Mouse (Mus musculus) liver, embryonic 14.5 days (tissue): ENCODE measurements at regions not wholly inside any gene's neighbourhood (a gene's known extent, or its start where the extent isn't known, plus 50 kb on each side); places are given as distances from the start of the nearest gene placed in this dataset.

Experiments used
- ATAC-seq: fragments of 200-750 bp; cut with Nextera tagmentation; 2 replicates; pipeline ENCODE4 v1.8.0; 2017; ENCODE audit warnings: moderate number of reproducible peaks, mild to moderate bottlenecking, moderate library complexity; ENCODE audit not compliant: insufficient read depth
- DNase-seq, 3 experiments: peaks; one replicate each; pipeline ENCODE4 v3.0.0-alpha.2; 2012 to 2013; ENCODE audit warnings: low read depth in 3 of 3, low spot score in 3 of 3
- H3K27ac ChIP-seq: fragments of 300-500 bp; sonication (generic); 2 replicates; pipeline ENCODE4 v1.5.1; 2014; ENCODE audit warnings: moderate library complexity, mild to moderate bottlenecking, control low read depth, inconsistent platforms
- H3K27me3 ChIP-seq: fragments of 300-500 bp; sonication (generic); 2 replicates; pipeline ENCODE4 v1.6.1; 2014; ENCODE audit warnings: mild to moderate bottlenecking, low read length, moderate library complexity; ENCODE audit not compliant: control insufficient read depth, insufficient read depth
- H3K36me3 ChIP-seq: fragments of 300-500 bp; sonication (generic); replicated peaks from 2 replicates; pipeline ENCODE4 v1.6.1; 2014; ENCODE audit warnings: low read depth; ENCODE audit not compliant: control insufficient read depth, insufficient read depth
- H3K4me1 ChIP-seq, 2 experiments: fragments of 200-500 bp in 1 of 2; fragments of 300-500 bp in 1 of 2; sonication (generic) in 1 of 2; replicated peaks; 2 replicates each; pipeline ENCODE4 v1.6.1; 2012 to 2014; ENCODE audit warnings: antibody characterized with exemption in 1 of 2, inconsistent platforms in 1 of 2, low read length in 1 of 2; ENCODE audit not compliant: control insufficient read depth in 2 of 2, insufficient read depth in 2 of 2
- H3K4me2 ChIP-seq: fragments of 300-500 bp; sonication (generic); 2 replicates; pipeline ENCODE4 v1.6.1; 2014; ENCODE audit warnings: low read depth, mild to moderate bottlenecking, control low read depth, moderate library complexity
- H3K4me3 ChIP-seq, 2 experiments: fragments of 200-500 bp in 1 of 2; fragments of 300-500 bp in 1 of 2; sonication (generic) in 1 of 2; 2 replicates each; pipeline ENCODE4 v1.5.1; 2012 to 2014; ENCODE audit warnings: low read depth in 2 of 2, low read length in 2 of 2, mild to moderate bottlenecking in 2 of 2, control low read depth in 1 of 2, inconsistent platforms in 1 of 2, moderate library complexity in 1 of 2; ENCODE audit not compliant: insufficient read depth in 1 of 2
- H3K9ac ChIP-seq: fragments of 300-500 bp; sonication (generic); replicated peaks from 2 replicates; pipeline ENCODE4 v1.6.1; 2014; ENCODE audit warnings: mild to moderate bottlenecking, control low read depth, moderate library complexity
- H3K9me3 ChIP-seq: fragments of 300-500 bp; sonication (generic); 2 replicates; pipeline ENCODE4 v1.6.1; 2016; ENCODE audit warnings: low read length, mixed read lengths; ENCODE audit not compliant: control insufficient read depth
- CTCF ChIP-seq: IDR thresholded peaks from 2 replicates; pipeline ENCODE4 v1.5.1; 2016; ENCODE audit warnings: antibody characterized with exemption, low read depth, control low read depth
- EP300 ChIP-seq: IDR thresholded peaks from 2 replicates; pipeline ENCODE4 v1.6.1; 2016; ENCODE audit warnings: antibody characterized with exemption, low read depth
- whole genome bisulfite sequencing: fragments of 180-500 bp; shearing (Covaris S2); extraction: QIAGEN DNeasy Blood & Tissue Kit; methylation state at CpG from one replicate; pipeline ENCODE4 v1.1.7; 2014; ENCODE audit not compliant: insufficient replicate concordance; 5-methylcytosine and 5-hydroxymethylcytosine counted together

DNA sequence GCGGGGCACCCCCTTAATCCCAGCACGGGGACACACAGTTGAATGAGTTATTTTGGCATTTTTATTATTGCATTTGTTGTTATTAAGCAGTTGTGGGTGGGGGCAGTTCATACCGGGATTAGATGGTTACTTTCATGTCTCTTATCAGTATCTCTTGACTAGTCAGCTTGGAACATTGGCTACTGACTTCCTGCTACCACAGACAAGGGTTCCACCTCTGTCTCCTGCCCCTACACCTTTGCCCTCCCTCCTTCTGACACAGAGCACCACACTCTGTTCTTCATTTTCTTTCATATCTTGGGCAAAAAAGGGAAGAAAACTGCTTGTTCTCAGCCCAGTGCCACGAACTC is 99.1 kb upstream of the Cpsf6 start:
- Histone ChIP-seq H3K4me2 (no peak overlapping the region), H3K4me3 (no peak overlapping the region), H3K36me3 (no peaks in the 10 kb centered on the region), H3K27ac (no peak overlapping the region), H3K4me1 (no peaks in the 10 kb centered on the region), H3K9ac (no peak overlapping the region), H3K9me3 (no peaks in the 10 kb centered on the region), H3K27me3 (no peaks in the 10 kb centered on the region)
- TF ChIP-seq CTCF: no peak
- no peak for TF ChIP-seq EP300
- ATAC-seq (no peak), DNase-seq (no peak)
- 37% methylated on average over 4 of the region's 4 CpGs for WGBS

DNA sequence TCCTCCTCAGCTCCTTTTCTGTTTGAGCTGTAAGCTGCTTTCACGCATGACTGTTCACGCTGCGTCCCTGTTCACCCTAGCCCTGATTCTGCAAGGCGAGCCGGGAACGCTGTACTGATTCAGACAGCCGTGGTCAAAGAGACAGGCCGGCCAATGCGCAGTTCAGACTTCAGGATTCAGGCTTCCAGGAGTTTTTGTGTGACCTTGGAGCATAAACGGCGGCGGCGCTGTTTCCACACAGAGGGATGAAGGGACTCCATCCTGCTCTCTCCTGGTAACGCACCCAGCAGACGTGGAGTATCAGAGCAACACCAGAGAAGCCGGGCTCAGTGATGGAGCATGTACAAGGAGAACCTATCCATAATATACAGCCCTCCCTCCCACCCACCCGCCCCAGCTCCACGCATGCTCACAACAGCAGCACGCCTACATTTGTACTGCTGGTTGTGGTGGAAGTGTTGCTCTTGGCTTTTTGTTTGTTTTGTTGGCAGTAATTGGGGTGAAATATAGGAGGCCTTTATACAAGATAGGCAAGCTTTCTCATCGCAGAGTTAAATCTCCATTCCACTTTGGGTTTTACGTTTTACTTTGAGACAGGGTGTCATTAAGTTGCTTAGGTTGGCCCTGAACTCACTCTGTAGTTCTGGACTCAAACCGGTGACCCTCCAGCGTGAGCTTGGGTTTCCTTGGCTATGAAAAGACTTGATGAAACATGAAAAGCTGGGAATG is 98.6 kb upstream of the Cpsf6 start:
- H3K27ac ChIP-seq: no peak overlapping the region
- no peaks in the 10 kb centered on the region for H3K27me3 ChIP-seq
- no peaks in the 10 kb centered on the region for H3K36me3 ChIP-seq
- H3K4me3 ChIP-seq: no peak overlapping the region
- H3K4me2 ChIP-seq: no peak overlapping the region
- DNase-seq (no peak), ATAC-seq (no peak)
- TF ChIP-seq CTCF: no peak
- no peak for TF ChIP-seq EP300
- no peaks in the 10 kb centered on the region for H3K9me3 ChIP-seq
- no peak overlapping the region for H3K9ac ChIP-seq
- 78% methylated on average over 23 of the region's 23 CpGs for WGBS
- no peaks in the 10 kb centered on the region for H3K4me1 ChIP-seq

GRCm38 (mm10) chr10:117477331-117478201 is 97.8 kb upstream of the Cpsf6 start:
- Histone ChIP-seq H3K4me1 (peaks cover 0 to 1% of the 10 kb centered on the region in 2 experiments; a peak in 1 of 4 replicates), H3K9ac (no peak overlapping the region), H3K9me3 (no peaks in the 10 kb centered on the region), H3K27me3 (no peaks in the 10 kb centered on the region), H3K27ac (no peak overlapping the region), H3K36me3 (no peaks in the 10 kb centered on the region), H3K4me3 (no peak overlapping the region), H3K4me2 (no peak overlapping the region)
- no peak for TF ChIP-seq CTCF
- no peak for DNase-seq
- ATAC-seq: no peak
- WGBS: 77% methylated on average over 12 of the region's 12 CpGs

- TF ChIP-seq EP300 (no peak), CTCF (no peak)
- H3K4me3 ChIP-seq: no peak overlapping the region
- no peak overlapping the region for H3K9ac ChIP-seq
- H3K9me3 ChIP-seq: no peaks in the 10 kb centered on the region
- no peak overlapping the region for H3K4me2 ChIP-seq
- no peak for ATAC-seq
- H3K27ac ChIP-seq: no peak overlapping the region
- H3K4me1 ChIP-seq: peaks cover 0 to 10% of the 10 kb centered on the region in 2 experiments; a peak in 2 of 4 replicates
- no peak for DNase-seq
- no peaks in the 10 kb centered on the region for H3K27me3 ChIP-seq
- 75% methylated on average over 13 of the region's 13 CpGs for WGBS
- no peaks in the 10 kb centered on the region for H3K36me3 ChIP-seq
Measured at GRCm38 (mm10) chr10:117475086-117475945, 95.5 kb upstream of the Cpsf6 start.
